Mouse (Mus musculus) spleen, postnatal 36 days (tissue): ENCODE results near the gene Ptch1.

Source experiments
- DNase-seq, 2 experiments: peaks; one replicate each; pipeline ENCODE4 v3.0.0; 2022; ENCODE audit warnings: low spot score in 2 of 2, mixed read lengths in 1 of 2

Gene Ptch1

GRCm38 (mm10) chr13:63540584-63540983, 32.8 kb downstream of the Ptch1 start:
- DNase-seq: no peak

DNA sequence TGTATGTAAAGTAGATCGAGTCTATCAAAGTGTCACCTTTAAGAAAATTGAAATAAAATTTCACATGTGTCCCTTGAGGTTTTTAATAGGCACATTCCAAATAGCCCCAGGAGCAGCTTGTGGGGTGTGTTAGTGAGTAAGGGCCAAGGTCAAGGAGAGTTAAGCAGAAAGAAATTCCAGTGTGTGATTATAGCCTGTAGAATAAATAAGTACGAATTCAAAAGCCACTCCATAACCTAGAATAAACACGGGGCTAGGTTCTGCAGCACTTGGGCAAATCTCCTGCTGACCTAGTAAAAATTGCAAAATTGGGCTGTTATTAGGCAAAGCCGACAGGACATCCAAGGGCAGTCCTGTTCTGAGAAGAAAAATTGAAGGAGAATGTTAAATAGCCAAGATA, 38.4 kb downstream of the Ptch1 start:
- no peak for DNase-seq

DNA sequence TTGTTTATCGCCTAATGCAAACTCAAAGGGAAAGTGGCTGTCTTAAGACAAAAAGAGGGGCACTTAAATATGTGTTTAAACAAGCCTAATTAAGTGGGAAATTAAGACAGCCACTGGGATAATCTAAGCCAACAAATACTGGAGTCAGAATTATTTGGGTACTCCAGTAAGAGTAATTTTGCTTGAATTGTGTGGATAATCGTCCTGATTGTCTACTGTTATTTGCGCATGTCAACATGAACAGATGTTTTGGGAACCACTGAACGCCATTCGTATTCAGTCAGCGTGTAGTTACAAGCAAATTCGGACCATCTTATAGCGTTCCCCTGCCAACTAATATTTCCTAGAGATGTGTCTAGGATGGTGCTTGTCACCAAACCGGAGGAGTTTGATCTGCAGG, 42.5 kb downstream of the Ptch1 start:
- no peak for DNase-seq

DNA sequence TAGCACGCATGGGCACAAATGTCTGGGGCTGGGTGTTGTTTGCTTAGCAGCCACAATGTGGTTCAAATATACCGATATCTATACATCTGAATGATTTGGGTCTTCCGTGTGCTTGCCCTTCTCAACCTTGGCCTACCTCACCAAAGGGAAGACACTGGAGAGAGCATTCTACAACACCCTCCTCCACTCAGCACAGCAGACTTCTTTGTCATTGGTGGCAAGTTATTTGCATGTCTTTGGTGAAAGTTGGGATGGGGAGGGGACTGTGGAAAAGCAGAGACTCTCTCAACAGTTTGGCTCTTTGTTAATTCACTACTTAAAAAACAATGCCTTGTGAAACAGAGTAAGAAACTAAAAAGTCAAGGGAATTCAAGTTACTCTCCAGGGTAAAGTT, 43.0 kb downstream of the Ptch1 start:
- no peak for DNase-seq

- DNase-seq: no peak
Observed at GRCm38 (mm10) chr13:63529602-63530370, 43.6 kb downstream of the Ptch1 start.

- DNase-seq: no peak
Observed at GRCm38 (mm10) chr13:63528852-63529251, 44.5 kb downstream of the Ptch1 start.

DNA sequence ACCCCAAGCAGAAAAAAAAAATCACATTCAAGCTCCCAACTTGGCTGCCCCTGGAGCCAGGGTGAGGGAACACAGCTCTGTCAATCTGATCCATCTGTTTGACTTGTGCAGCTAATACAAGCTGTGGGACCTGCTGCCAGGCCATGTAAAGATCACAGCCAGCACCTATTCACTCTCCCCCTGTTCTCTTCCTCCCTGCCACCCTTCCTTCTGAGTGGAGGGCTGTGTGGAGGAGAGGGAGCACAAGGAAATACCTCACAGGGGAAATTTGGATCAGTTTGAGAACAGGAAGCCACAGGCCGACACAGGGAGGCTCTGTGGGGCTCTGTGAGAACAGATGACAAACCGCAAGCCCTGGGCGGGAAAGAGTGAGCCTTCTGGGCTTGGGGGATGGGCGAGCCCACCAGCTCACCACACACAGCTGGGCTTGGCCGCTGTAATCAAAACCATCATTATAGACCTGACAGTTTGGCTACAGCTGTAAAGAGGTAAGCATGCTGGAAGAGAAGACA, 45.2 kb downstream of the Ptch1 start:
- peak; percentile 52 to 57 for DNase-seq

DNA sequence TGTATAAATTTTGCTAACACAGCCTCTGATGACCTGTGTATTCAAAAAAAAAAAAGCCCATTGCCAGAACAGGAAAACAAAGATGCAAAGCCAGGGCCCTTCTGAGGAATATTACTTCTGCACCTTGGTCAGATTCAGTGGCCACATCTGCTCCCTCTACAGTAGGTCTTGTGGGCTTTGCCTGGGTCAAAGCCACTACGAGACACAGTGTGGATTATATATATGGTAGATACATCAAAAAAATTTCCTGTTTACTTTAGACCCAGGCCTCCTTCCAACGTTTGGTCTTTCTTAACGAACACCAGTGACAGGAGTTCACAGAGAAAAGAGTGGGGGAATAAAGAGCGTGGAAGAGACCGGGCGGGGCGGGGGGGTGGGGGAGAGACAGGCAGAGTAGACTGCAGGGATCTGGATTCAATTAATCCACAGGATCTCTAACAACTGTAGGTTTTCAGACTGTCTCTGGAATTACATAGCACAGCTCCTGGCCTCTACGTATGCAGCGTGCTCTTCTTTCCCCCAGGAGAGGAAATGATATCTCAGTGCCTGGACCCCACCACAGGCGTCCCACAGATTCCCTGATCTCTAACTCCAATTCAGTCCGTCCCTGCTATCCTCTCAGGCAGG, 47.7 kb downstream of the Ptch1 start:
- no peak for DNase-seq

- DNase-seq: no peak
Observed at GRCm38 (mm10) chr13:63524608-63525570, 48.5 kb downstream of the Ptch1 start.

- DNase-seq: no peak
Observed at GRCm38 (mm10) chr13:63524061-63524460, 49.3 kb downstream of the Ptch1 start.

- DNase-seq: no peak
Observed at GRCm38 (mm10) chr13:63522832-63523231, 50.6 kb downstream of the Ptch1 start.

DNA sequence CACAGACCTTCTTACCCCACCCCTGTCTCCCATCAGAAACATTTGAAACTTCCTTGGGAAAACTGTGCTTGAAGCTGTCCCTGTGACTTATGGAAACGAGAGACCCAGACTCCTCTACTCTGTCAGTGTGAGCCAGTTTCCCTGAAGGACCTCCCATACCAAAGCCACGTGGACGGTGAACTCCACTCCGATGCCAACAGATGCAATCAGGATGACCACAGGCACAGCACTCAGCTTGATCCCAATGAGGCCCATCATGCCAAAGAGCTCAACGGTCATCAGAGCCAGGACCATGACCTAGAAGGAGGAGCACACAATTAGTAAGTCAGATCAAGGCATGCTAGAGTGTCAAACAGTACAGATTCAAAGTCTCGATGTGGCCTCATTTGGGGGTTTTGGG, 53.3 kb downstream of the Ptch1 start:
- no peak for DNase-seq

- no peak for DNase-seq
Observed at GRCm38 (mm10) chr13:63516535-63516934, 56.9 kb downstream of the Ptch1 start.

DNA sequence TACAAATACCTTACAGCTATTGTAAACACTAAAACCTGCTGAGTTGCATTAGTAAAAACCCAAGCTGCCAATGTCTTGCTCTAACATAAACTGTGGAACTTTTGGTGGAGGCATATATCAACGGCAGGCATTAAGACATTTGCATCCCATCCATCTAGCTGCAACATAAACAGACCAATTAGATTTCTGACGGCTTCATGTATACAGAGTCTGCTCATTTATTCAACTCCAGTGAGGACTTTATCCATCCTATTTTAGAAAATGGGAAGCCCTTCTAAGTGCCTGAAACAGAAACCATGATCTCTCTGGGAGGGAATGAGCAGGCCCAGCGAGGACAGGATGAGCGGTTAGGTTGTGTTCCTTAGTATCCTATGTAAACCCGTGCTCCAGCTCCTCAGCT, 57.9 kb downstream of the Ptch1 start:
- DNase-seq: no peak

DNA sequence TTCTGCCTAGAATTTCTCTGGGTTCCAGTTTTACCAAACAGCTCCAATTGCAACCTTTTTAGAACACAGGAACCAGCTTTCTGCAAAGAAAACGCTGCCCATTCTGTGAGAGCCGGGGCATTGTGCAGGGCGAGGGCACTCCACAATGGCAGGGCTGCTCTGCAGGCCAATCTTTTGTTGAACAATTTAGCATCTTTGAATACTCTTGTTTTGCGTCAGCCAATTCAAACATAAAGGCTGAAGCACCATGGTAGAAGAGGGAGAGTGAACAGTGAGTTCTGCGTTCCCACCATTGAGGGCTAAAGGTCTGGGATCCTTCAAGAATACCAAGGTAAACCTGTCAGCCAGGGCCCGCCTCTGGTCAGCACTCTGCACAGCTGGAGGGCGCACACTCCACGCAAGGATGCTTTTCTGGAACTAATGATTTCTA, 58.5 kb downstream of the Ptch1 start:
- no peak for DNase-seq

DNA sequence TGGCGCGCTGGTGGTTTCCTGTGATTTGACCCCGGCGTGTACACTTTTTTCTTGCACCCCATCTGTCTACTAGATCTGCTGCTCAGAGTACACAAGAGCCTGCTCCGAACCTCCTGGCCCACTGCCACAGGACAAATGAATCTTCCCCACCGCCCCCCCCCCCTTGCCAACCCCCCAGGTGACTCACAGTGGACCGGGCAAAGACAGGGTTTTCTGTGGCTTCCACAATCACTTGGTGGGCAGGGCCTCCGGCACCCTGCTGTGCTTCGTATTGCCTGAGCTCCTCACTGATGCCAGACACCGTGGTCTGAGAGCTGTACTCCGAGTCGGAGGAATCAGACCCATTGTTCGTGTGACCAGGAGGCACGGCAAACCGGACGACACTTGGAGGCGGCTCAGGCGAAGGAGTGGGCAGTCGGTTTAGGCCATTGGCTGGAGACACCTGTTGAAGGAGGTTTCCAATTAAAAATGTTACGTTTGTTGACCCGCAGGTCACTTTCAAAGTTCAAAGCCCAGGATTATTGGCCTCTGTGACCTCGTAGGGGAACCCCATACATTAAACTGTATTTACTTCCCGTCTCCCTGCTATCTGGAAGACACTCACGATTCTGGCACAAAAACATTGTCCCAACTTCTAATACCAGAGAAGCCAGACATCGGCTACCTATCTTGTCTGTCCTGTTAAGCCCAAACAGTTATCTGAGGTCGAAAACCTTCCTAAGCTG, 59.9 kb downstream of the Ptch1 start:
- no peak for DNase-seq

DNA sequence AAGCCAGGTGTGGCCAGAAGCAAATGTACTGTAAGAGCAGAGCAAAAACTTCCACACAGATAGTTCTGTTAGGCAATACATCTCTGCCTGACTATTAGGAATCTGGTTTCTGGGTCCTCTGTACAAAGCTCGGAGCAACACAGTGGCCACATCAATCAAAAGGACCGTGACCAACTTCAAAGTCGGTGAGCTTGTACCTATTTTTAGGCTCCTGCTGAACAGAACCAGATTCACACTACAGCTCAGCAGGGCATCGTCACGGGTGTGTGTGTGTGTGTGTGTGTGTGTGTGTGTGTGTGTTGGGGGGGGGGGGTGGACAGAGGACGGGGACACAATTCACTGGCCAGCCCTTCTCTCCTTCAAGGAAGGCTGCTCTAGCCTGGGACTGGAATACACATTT, 61.0 kb downstream of the Ptch1 start:
- DNase-seq: no peak

DNA sequence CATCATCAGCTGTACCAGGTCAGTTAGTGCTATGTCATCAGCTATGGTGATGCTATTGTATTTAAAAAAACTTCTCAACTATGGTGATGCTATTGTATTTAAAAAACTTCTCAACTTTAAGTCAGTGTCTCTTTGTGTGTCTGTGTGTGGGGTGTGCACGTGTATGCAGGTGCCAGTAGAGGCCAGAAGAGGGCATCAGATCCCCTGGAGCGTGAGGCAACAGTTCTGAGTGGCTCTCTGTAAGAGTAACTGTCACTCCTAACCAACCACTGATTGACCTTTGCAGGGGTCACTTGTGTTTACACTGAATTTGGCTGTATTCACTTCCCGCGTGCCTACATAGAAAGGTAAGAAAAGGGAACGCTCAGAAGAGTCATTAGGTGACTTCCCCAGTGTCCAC, 65.6 kb downstream of the Ptch1 start:
- no peak for DNase-seq

DNA sequence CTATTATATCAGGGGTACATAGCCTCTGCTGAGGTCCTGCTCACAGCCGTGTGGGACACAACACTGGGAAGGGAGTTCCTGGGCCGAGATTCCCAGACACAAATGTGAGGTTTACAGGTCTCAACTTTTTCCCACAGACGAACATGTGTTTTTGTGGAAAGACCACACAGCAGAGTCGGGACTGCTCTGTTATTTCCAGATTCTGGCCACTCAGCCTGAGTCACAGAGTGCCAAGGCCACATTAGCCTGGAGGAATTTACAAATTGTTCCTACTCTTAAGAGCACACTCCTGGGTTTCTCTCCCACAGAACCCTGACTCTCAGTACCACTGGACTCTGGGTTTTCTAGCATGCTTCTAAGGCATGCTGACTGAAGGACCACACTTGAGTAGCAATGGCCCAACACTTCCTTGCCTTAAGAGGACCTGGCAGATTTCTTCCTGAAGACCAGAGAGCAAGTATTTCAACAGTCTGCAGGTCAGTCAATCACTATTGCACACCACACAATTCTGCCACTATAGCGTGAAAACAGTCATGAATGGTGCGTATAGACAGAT, 66.3 kb downstream of the Ptch1 start:
- no peak for DNase-seq

DNA sequence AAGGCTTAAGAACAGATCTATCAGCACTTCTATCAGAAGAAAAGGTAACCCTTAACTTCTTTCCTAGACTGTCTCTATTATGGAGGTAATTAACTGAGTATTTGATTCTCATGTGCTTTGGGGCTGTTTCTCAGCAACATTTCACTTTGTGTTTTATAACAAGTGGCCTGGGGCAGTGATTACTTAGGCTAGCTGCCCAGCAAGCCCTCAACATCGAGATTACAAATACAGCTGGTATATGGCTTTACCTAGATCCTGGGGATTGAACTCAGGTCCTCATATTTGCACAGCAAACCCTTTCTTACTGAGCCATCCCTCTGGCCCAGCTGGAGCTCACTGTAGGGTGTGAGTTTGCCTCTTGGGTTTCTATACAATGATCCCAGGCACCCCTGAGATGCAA, 67.0 kb downstream of the Ptch1 start:
- no peak for DNase-seq

- DNase-seq: no peak
Observed at GRCm38 (mm10) chr13:63502391-63502790, 71.0 kb downstream of the Ptch1 start.
